Mouse (Mus musculus) lung, embryonic 14.5 days (tissue): ENCODE data around the gene Supt20. TPM values are rescaled to one million over a fixed set of nuclear protein-coding genes. Genes with fewer than 3 reads are reported as not detected.
"Not testable (repeated sequence)": the region's sequence is repeated elsewhere in the genome, so short reads cannot be mapped to it uniquely, and the experiment has no call there.

ENCODE experiments used
- ATAC-seq: fragments of 200-750 bp; cut with Nextera tagmentation; 2 replicates; pipeline ENCODE4 v1.8.0; 2017; ENCODE audit warnings: mild to moderate bottlenecking, moderate TSS enrichment, moderate library complexity; ENCODE audit not compliant: insufficient read depth
- DNase-seq: peaks from one replicate; pipeline ENCODE4 v3.0.0-alpha.2; 2015
- H3K27ac ChIP-seq: fragments of 300-500 bp; sonication (generic); 2 replicates; pipeline ENCODE4 v1.5.1; 2014; ENCODE audit warnings: low read depth, mild to moderate bottlenecking, moderate library complexity
- H3K27me3 ChIP-seq: fragments of 300-500 bp; sonication (generic); 2 replicates; pipeline ENCODE4 v1.6.1; 2014; ENCODE audit warnings: low read length, control low read depth; ENCODE audit not compliant: insufficient read depth
- H3K36me3 ChIP-seq: fragments of 300-500 bp; sonication (generic); 2 replicates; pipeline ENCODE4 v1.6.1; 2014; ENCODE audit warnings: control low read depth; ENCODE audit not compliant: insufficient read depth
- H3K4me1 ChIP-seq: fragments of 300-500 bp; sonication (generic); 2 replicates; pipeline ENCODE4 v1.6.1; 2014; ENCODE audit warnings: antibody characterized with exemption, control low read depth; ENCODE audit not compliant: insufficient read depth
- H3K4me2 ChIP-seq: fragments of 300-500 bp; sonication (generic); 2 replicates; pipeline ENCODE4 v1.6.1; 2014; ENCODE audit warnings: mild to moderate bottlenecking
- H3K4me3 ChIP-seq: fragments of 300-500 bp; sonication (generic); 2 replicates; pipeline ENCODE4 v1.5.1; 2014; ENCODE audit warnings: low read depth, low read length
- H3K9ac ChIP-seq: fragments of 300-500 bp; sonication (generic); 2 replicates; pipeline ENCODE4 v1.6.1; 2014
- H3K9me3 ChIP-seq: fragments of 300-500 bp; sonication (generic); 2 replicates; pipeline ENCODE4 v1.6.1; 2016; ENCODE audit warnings: low read depth, low read length, control low read depth
- CTCF ChIP-seq: IDR thresholded peaks from 2 replicates; pipeline ENCODE4 v1.5.1; 2016; ENCODE audit warnings: antibody characterized with exemption, low read depth
- WGBS: fragments of 180-500 bp; shearing (Covaris S2); extraction: QIAGEN DNeasy Blood & Tissue Kit; methylation state at CpG from one replicate; pipeline ENCODE4 v1.1.7; 2014; 5-methylcytosine and 5-hydroxymethylcytosine counted together
- polyA plus RNA-seq: library from polyadenylated mRNA; unstranded; fragments of >200 nt; fragmentation: Nextera tagmentation; extraction: Ambion mirVana; gene quantifications from 2 replicates; pipeline ENCODE4 v1.2.1, GENCODE M21; 2014

The Supt20 gene
- polyA plus RNA-seq, 1 experiment from 2014 or later, result 103 TPM

DNA sequence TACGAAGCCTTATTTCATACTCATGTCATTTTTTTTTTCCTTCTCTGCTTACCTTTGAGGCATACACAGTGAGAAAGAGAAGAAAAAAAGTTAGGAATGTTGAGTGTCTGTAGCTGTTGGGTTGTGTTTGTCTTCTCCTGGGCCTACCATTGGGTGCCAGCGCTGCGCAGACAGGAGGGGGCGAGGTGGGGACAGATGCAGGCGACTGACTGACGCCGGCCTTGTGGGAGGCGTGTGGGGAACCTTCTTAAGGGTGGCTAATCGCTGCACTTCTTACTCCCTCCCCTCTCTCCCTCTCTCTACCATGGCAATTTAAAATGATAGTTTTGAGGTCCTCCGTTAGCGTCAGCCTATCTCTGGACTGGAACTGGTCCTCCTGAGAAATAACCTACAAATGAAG, 63.5 kb downstream of the Supt20 start:
- ATAC-seq, result peak; percentile 63
- Histone ChIP-seq H3K36me3 (0 out of 2 replicates have a peak, but pooled peaks cover 6% of the 10 kb centered on the region), H3K27me3 (0 out of 2 replicates have a peak, but pooled peaks cover 4% of the 10 kb centered on the region), H3K9ac (peak overlapping the region; percentile 74), H3K9me3 (no peaks in the 10 kb centered on the region), H3K4me1 (peaks cover 24% of the 10 kb centered on the region; the same call in 1 of the 2 replicates), H3K4me3 (peak overlapping the region; percentile 79), H3K4me2 (peak overlapping the region; percentile 99), H3K27ac (peak overlapping the region; percentile 84)
- under 1% methylated on average over 11 of the region's 11 CpGs for WGBS
- TF ChIP-seq CTCF, result 0 out of 2 replicates have a peak, but pooled peaks have one; percentile 15
- DNase-seq, result peak; percentile 67

DNA sequence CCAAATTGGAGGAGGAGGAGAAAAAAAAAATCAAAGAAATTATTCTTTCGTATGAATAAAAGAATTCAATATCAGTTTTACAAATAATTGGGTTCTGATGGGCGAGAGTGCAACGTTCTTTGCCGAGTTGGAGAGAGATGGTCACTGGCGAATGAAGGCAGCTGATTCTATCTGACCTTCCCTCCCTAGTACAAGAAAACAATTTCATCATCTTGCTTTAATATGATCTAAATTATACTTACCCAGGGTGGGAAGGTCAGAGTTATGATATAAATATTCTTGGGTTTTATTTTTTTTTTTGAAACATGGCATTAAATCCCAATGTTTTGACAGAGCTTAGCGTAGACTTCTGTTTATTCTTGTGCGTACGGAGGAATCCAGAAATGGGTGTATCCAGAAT, 64.8 kb downstream of the Supt20 start:
- no peak for ATAC-seq
- no peak for DNase-seq
- H3K4me1 ChIP-seq, result peaks cover 29% of the 10 kb centered on the region; the same call in 1 of the 2 replicates
- no peak for TF ChIP-seq CTCF
- no peaks in the 10 kb centered on the region for H3K9me3 ChIP-seq
- H3K27ac ChIP-seq, result no peak overlapping the region
- H3K4me3 ChIP-seq, result 0 out of 2 replicates have a peak overlapping the region, but pooled peaks have one; percentile 79
- H3K4me2 ChIP-seq, result peak overlapping the region; percentile 99
- no peak overlapping the region for H3K9ac ChIP-seq
- 0 out of 2 replicates have a peak, but pooled peaks cover 4% of the 10 kb centered on the region for H3K27me3 ChIP-seq
- H3K36me3 ChIP-seq, result no peaks in the 10 kb centered on the region
- 48% methylated on average over 8 of the region's 8 CpGs for WGBS

DNA sequence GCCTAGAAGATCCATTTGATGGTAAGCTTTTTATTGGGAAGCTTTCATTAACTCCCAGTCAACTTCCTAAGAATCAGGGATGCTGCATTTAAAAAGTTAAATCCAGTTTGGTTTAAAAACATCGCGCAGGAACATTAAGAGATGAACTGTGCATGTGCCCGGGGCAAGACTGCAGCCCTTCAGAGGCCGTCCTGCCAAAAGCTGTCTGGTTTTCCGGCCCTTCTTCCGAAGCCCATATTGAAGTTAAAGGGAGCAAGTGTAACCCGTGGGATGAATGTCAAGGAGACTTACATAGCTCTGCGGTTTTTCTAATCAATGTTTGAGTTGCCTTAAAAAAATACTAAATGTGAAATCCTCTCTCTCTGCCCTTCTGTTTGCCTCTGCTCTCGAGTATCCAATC, 66.6 kb downstream of the Supt20 start:
- no peaks in the 10 kb centered on the region for H3K36me3 ChIP-seq
- no peak overlapping the region for H3K4me2 ChIP-seq
- peaks cover 29% of the 10 kb centered on the region; the same call in 1 of the 2 replicates for H3K4me1 ChIP-seq
- H3K9me3 ChIP-seq, result no peaks in the 10 kb centered on the region
- H3K27ac ChIP-seq, result no peak overlapping the region
- no peak for DNase-seq
- ATAC-seq, result no peak
- H3K9ac ChIP-seq, result no peak overlapping the region
- no peak for TF ChIP-seq CTCF
- no peak overlapping the region for H3K4me3 ChIP-seq
- H3K27me3 ChIP-seq, result 0 out of 2 replicates have a peak, but pooled peaks cover 4% of the 10 kb centered on the region
- WGBS, result 52% methylated on average over 9 of the region's 9 CpGs

DNA sequence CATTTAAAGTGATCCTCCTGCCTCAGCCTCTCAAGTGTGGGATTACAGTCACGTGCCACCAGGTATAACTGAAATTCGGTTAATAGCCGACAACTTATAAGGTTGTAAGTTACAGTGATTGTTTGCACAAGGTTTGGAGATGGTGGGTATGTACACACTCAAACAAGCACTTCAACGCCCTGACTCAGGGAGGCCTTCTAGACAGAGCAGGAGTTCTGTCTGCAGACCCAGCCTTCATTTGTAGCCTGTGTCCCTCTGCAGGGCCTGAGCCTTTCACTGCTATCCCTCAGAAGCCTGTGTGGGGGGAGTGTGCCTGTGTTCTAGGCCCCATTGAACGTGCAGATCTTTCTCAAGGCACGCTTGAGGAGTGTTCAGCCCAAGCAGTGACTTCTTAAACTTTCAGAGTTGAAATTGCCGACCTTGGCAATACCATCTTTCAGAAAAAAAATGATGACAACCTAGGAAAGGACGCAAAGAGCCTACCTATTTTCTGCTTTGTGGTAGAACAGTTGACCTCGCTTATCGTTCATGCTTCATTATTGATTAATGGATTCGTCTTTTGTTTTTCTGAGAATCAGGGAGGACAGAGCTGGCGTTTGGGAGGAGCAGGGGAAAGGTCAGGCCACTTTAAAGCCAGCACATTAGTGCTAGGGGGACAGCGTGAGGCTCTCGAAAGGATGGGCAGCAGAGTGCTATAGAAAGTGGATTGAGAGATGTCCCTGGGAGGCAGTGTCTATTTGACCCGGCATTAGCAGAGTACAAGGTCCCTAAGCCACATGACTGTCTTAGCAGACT, 67.9 kb downstream of the Supt20 start:
- H3K4me3 ChIP-seq, result no peak overlapping the region
- no peaks in the 10 kb centered on the region for H3K9me3 ChIP-seq
- TF ChIP-seq CTCF, result no peak
- H3K4me2 ChIP-seq, result no peak overlapping the region
- H3K27me3 ChIP-seq, result 0 out of 2 replicates have a peak, but pooled peaks cover 4% of the 10 kb centered on the region
- H3K36me3 ChIP-seq, result no peaks in the 10 kb centered on the region
- H3K4me1 ChIP-seq, result peaks cover 29% of the 10 kb centered on the region; the same call in 1 of the 2 replicates
- peak overlapping the region; percentile 24; the same call in 1 of the 2 replicates for H3K27ac ChIP-seq
- ATAC-seq (no peak), DNase-seq (peak; percentile 17)
- no peak overlapping the region; the same call in 1 of the 2 replicates for H3K9ac ChIP-seq
- WGBS, result 40% methylated on average over 15 of the region's 15 CpGs

DNA sequence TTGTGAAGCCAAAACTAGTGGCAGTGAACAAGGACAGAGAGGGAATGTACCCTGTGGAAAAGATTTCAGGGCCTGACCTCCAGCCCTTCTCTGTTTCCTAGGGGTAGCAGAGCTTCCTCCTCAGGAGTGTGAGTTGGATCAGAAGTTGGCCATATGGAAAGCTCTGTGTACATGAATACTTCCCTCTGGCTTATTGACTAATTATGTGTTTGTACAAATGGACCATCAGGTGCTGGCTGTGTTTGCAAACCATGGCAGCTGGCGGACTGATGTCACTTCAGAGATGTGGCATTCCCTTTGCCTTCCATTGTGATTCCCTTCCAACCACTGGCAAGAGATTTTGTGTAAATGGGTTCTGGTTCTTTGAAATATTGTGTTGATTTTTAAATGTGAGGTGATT, 68.7 kb downstream of the Supt20 start:
- ATAC-seq, result peak; percentile 55; the same call in 1 of the 2 replicates
- Histone ChIP-seq H3K4me3 (no peak overlapping the region), H3K9me3 (no peaks in the 10 kb centered on the region), H3K27ac (0 out of 2 replicates have a peak overlapping the region, but pooled peaks have one; percentile 36), H3K27me3 (0 out of 2 replicates have a peak, but pooled peaks cover 4% of the 10 kb centered on the region), H3K4me2 (no peak overlapping the region), H3K4me1 (peaks cover 29% of the 10 kb centered on the region; the same call in 1 of the 2 replicates), H3K9ac (no peak overlapping the region; the same call in 1 of the 2 replicates), H3K36me3 (no peaks in the 10 kb centered on the region)
- DNase-seq, result peak; percentile 85
- WGBS, result 57% methylated on average over 1 of the region's 1 CpGs
- no peak for TF ChIP-seq CTCF

DNA sequence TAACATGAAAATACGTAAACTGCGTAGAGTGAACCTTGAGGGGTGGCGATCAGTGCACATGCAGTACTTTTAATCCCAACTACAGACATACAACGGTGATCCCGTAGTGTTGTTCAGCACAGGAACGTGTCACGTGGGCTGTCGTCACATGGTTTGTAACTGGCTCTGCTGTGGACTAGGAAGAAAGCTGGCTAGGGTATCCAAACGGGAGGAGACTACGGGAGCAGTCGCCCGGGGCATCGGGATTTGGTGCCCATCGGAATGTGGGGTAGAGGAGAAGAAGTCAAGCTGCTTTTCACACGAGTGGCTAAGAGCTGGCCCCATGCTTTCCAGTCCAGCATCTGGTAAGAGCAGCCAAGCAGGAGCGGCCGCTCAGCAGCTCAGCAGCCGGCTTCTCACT, 71.8 kb downstream of the Supt20 start:
- H3K4me1 ChIP-seq, result peaks cover 13% of the 10 kb centered on the region; the same call in 1 of the 2 replicates
- H3K27ac ChIP-seq, result no peak overlapping the region; the same call in 1 of the 2 replicates
- no peaks in the 10 kb centered on the region for H3K27me3 ChIP-seq
- H3K9me3 ChIP-seq, result no peaks in the 10 kb centered on the region
- H3K36me3 ChIP-seq, result no peaks in the 10 kb centered on the region
- ATAC-seq (no peak), DNase-seq (peak; percentile 57)
- H3K9ac ChIP-seq, result no peak overlapping the region
- H3K4me3 ChIP-seq, result 0 out of 2 replicates have a peak overlapping the region, but pooled peaks have one; percentile 8
- H3K4me2 ChIP-seq, result peak overlapping the region; percentile 46
- 53% methylated on average over 18 of the region's 18 CpGs for WGBS
- no peak for TF ChIP-seq CTCF

DNA sequence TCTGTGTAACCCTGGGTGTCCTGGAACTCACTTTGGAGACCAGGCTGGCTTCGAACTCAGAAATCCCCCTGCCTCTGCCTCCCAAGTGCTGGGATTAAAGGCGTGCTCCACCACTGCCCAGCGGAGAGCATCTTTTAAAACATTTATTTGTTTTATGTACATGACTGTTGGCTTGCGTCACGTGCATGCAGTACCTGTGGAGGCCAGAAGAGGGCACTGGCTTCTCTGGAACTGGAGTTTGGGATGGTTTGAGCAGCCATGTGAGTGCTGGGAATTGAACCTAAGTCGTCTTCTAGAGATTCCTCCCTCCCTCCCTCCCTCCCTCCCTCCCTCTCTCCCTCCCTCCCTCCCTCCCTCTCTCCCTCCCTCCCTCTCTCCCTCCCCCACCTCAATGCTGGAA, 72.9 kb downstream of the Supt20 start:
- not testable (repeated sequence) for H3K9ac ChIP-seq, H3K36me3 ChIP-seq, ATAC-seq, H3K27me3 ChIP-seq, H3K27ac ChIP-seq, H3K9me3 ChIP-seq, H3K4me3 ChIP-seq, H3K4me2 ChIP-seq
- peak; percentile 37 for DNase-seq
- 86% methylated on average over 6 of the region's 6 CpGs for WGBS
- H3K4me1 ChIP-seq, result peaks cover 11% of the 10 kb centered on the region; the same call in 1 of the 2 replicates
- TF ChIP-seq CTCF, result peak; percentile 53
